Mouse (Mus musculus): ENCODE results near the gene Dcaf11. TPM values are rescaled to one million over a fixed set of nuclear protein-coding genes. Genes with fewer than 3 reads are reported as not detected.

Gene Dcaf11
- polyA plus RNA-seq, 1 experiment from 2014 or later: 130 TPM

DNA sequence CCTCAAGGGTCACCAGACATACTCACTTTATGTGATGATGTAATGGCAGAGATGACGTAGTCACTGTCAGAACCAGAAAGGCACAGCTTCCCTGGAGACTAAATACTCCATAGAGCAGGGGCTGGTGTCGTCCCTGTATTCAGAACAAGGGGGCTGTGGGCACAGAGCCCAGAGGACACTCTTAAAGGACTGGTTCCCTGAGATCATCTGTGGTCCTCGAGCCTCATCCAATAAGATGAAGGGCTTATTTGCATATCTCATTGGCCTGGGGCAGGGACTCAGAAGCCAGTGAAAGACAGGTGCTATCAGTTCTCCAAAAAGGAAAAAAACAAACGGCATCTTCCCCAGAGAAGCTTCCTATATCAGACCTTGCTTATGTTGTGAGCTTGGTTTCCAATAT lies 35.7 kb upstream of the Dcaf11 start:
- Histone ChIP-seq H3K9me3 (replicated peaks; ENCODE audit: control insufficient read depth, low read length) (no peaks in the 10 kb centered on the region), H3K27me3 (replicated peaks; ENCODE audit: control insufficient read depth, insufficient read depth, low read length) (no peaks in the 10 kb centered on the region), H3K27ac (ENCODE audit: low read depth, low read length) (no peak overlapping the region), H3K9ac (ENCODE audit: low read length) (no peak overlapping the region), H3K4me1 (ENCODE audit: control insufficient read depth, insufficient read depth, low read length) (peaks cover 6% of the 10 kb centered on the region; the same call in 1 of the 2 replicates), H3K36me3 (ENCODE audit: control insufficient read depth, insufficient read depth, low read length) (no peaks in the 10 kb centered on the region), H3K4me3 (ENCODE audit: low read depth, low read length) (no peak overlapping the region), H3K4me2 (ENCODE audit: low read length) (no peak overlapping the region)
- 49% methylated on average over 4 of the region's 4 CpGs for WGBS
- ATAC-seq: no peak
- DNase-seq (ENCODE audit: low spot score): no peak

DNA sequence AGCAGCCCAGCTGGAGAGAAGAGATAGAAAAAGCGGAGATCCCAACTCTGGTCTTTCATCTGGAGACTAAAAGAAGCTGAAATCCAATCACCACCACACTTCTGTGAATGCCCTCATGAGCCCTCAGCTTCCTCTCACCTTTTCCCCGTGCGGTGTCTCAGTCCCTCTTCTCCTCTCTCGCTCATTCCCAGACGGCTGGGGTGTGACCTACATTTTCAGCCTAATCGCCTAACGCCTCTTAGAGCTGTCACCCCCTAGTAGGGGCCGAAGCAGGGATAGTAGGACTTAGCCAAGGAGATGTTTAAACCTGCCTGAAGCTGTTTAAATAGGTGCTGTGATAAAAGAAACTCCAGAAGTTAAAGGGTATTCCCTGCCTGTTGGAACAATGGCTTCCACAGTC lies 35.0 kb upstream of the Dcaf11 start, which contains the start of gene Nrl:
Gene Nrl, minus strand, starts transcription at position 197 of the 400 bp plus-strand sequence.
- H3K4me1 ChIP-seq (ENCODE audit: control insufficient read depth, insufficient read depth, low read length): peaks cover 4% of the 10 kb centered on the region; the same call in 1 of the 2 replicates
- no peak for ATAC-seq
- no peaks in the 10 kb centered on the region for H3K36me3 ChIP-seq (ENCODE audit: control insufficient read depth, insufficient read depth, low read length)
- H3K4me2 ChIP-seq (ENCODE audit: low read length): no peak within 1 kb of the TSS
- no peak within 1 kb of the TSS for H3K9ac ChIP-seq (ENCODE audit: low read length)
- DNase-seq (ENCODE audit: low spot score): no peak
- no peaks in the 10 kb centered on the region for H3K9me3 ChIP-seq (replicated peaks; ENCODE audit: control insufficient read depth, low read length)
- 46% methylated on average over 8 of the region's 8 CpGs for WGBS
- no peak within 1 kb of the TSS for H3K27ac ChIP-seq (ENCODE audit: low read depth, low read length)
- no peaks in the 10 kb centered on the region for H3K27me3 ChIP-seq (replicated peaks; ENCODE audit: control insufficient read depth, insufficient read depth, low read length)
- H3K4me3 ChIP-seq (ENCODE audit: low read depth, low read length): no peak within 1 kb of the TSS

- ATAC-seq (no peak), DNase-seq (ENCODE audit: low spot score) (no peak)
- Histone ChIP-seq H3K27ac (ENCODE audit: low read depth, low read length) (no peak overlapping the region), H3K27me3 (replicated peaks; ENCODE audit: control insufficient read depth, insufficient read depth, low read length) (0 out of 2 replicates have a peak, but pooled peaks cover 2% of the 10 kb centered on the region), H3K9me3 (replicated peaks; ENCODE audit: control insufficient read depth, low read length) (no peaks in the 10 kb centered on the region), H3K4me2 (ENCODE audit: low read length) (no peak overlapping the region), H3K36me3 (ENCODE audit: control insufficient read depth, insufficient read depth, low read length) (no peaks in the 10 kb centered on the region), H3K4me3 (ENCODE audit: low read depth, low read length) (no peak overlapping the region), H3K4me1 (ENCODE audit: control insufficient read depth, insufficient read depth, low read length) (no peaks in the 10 kb centered on the region), H3K9ac (ENCODE audit: low read length) (no peak overlapping the region)
- 85% methylated on average over 2 of the region's 2 CpGs for WGBS
Measured at GRCm38 (mm10) chr14:55526674-55527073, 33.1 kb upstream of the Dcaf11 start.

DNA sequence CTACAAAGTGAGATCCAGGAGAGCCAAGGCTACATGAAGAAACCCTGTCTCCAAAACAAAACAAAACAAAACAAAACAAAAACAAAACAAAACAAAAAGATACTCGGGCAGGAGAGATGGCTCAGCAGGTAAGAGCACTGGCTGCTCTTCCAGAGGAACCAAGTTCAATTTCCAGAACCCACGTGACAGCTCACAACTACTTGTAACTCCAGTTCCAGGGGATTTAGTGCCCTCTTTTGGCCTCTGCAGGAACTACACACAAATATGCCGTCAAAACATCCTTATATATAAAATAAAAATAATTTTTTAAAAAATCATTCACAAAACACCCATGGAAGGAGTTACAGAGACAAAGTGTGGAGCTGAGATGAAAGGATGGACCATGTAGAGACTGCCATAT lies 31.9 kb upstream of the Dcaf11 start:
- Histone ChIP-seq H3K4me1 (ENCODE audit: control insufficient read depth, insufficient read depth, low read length) (no peaks in the 10 kb centered on the region), H3K9me3 (replicated peaks; ENCODE audit: control insufficient read depth, low read length) (no peaks in the 10 kb centered on the region), H3K36me3 (ENCODE audit: control insufficient read depth, insufficient read depth, low read length) (no peaks in the 10 kb centered on the region), H3K27ac (ENCODE audit: low read depth, low read length) (no peak overlapping the region), H3K4me2 (ENCODE audit: low read length) (no peak overlapping the region), H3K9ac (ENCODE audit: low read length) (no peak overlapping the region), H3K4me3 (ENCODE audit: low read depth, low read length) (no peak overlapping the region), H3K27me3 (replicated peaks; ENCODE audit: control insufficient read depth, insufficient read depth, low read length) (0 out of 2 replicates have a peak, but pooled peaks cover 2% of the 10 kb centered on the region)
- ATAC-seq (no peak), DNase-seq (ENCODE audit: low spot score) (peak; percentile 64)
- WGBS: 23% methylated on average over 3 of the region's 3 CpGs

- no peak overlapping the region for H3K4me3 ChIP-seq (ENCODE audit: low read depth, low read length)
- H3K4me1 ChIP-seq (ENCODE audit: control insufficient read depth, insufficient read depth, low read length): peaks cover 15% of the 10 kb centered on the region
- no peak overlapping the region for H3K27ac ChIP-seq (ENCODE audit: low read depth, low read length)
- DNase-seq (ENCODE audit: low spot score) (peak; percentile 30), ATAC-seq (no peak)
- 56% methylated on average over 6 of the region's 6 CpGs for whole genome bisulfite sequencing
- no peaks in the 10 kb centered on the region for H3K27me3 ChIP-seq (replicated peaks; ENCODE audit: control insufficient read depth, insufficient read depth, low read length)
- H3K36me3 ChIP-seq (ENCODE audit: control insufficient read depth, insufficient read depth, low read length): no peaks in the 10 kb centered on the region
- no peaks in the 10 kb centered on the region for H3K9me3 ChIP-seq (replicated peaks; ENCODE audit: control insufficient read depth, low read length)
- H3K4me2 ChIP-seq (ENCODE audit: low read length): no peak overlapping the region
- H3K9ac ChIP-seq (ENCODE audit: low read length): no peak overlapping the region
Measured at GRCm38 (mm10) chr14:55536116-55536745, 23.6 kb upstream of the Dcaf11 start.

- Histone ChIP-seq H3K9me3 (replicated peaks; ENCODE audit: control insufficient read depth, low read length) (no peaks in the 10 kb centered on the region), H3K4me3 (ENCODE audit: low read depth, low read length) (peak within 1 kb of the TSS; percentile 49), H3K36me3 (ENCODE audit: control insufficient read depth, insufficient read depth, low read length) (peaks cover 7% of the 10 kb centered on the region; the same call in 1 of the 2 replicates), H3K27ac (ENCODE audit: low read depth, low read length) (peak within 1 kb of the TSS; percentile 86), H3K27me3 (replicated peaks; ENCODE audit: control insufficient read depth, insufficient read depth, low read length) (no peaks in the 10 kb centered on the region), H3K4me2 (ENCODE audit: low read length) (peak within 1 kb of the TSS; percentile 91), H3K9ac (ENCODE audit: low read length) (peak within 1 kb of the TSS; percentile 80), H3K4me1 (ENCODE audit: control insufficient read depth, insufficient read depth, low read length) (peaks cover 23% of the 10 kb centered on the region)
- WGBS: 1% methylated on average over 32 of the region's 32 CpGs
- ATAC-seq (peak; percentile 79), DNase-seq (ENCODE audit: low spot score) (peak; percentile 76)
Measured at GRCm38 (mm10) chr14:55540067-55540786, 19.6 kb upstream of the Dcaf11 start, which contains the start of gene Pck2. TSS of gene Pck2 (plus strand) at chr14:55540266.

- DNase-seq (ENCODE audit: low spot score) (peak; percentile 85), ATAC-seq (peak; percentile 64)
- peaks cover 8% of the 10 kb centered on the region; the same call in 1 of the 2 replicates for H3K36me3 ChIP-seq (ENCODE audit: control insufficient read depth, insufficient read depth, low read length)
- peak overlapping the region; percentile 80 for H3K9ac ChIP-seq (ENCODE audit: low read length)
- no peaks in the 10 kb centered on the region for H3K9me3 ChIP-seq (replicated peaks; ENCODE audit: control insufficient read depth, low read length)
- peak overlapping the region; percentile 49 for H3K4me3 ChIP-seq (ENCODE audit: low read depth, low read length)
- WGBS: 3% methylated on average over 10 of the region's 10 CpGs
- peaks cover 23% of the 10 kb centered on the region for H3K4me1 ChIP-seq (ENCODE audit: control insufficient read depth, insufficient read depth, low read length)
- H3K27me3 ChIP-seq (replicated peaks; ENCODE audit: control insufficient read depth, insufficient read depth, low read length): no peaks in the 10 kb centered on the region
- H3K4me2 ChIP-seq (ENCODE audit: low read length): peak overlapping the region; percentile 91
- peak overlapping the region; percentile 86 for H3K27ac ChIP-seq (ENCODE audit: low read depth, low read length)
Measured at GRCm38 (mm10) chr14:55540787-55541321, 19.0 kb upstream of the Dcaf11 start.

DNA sequence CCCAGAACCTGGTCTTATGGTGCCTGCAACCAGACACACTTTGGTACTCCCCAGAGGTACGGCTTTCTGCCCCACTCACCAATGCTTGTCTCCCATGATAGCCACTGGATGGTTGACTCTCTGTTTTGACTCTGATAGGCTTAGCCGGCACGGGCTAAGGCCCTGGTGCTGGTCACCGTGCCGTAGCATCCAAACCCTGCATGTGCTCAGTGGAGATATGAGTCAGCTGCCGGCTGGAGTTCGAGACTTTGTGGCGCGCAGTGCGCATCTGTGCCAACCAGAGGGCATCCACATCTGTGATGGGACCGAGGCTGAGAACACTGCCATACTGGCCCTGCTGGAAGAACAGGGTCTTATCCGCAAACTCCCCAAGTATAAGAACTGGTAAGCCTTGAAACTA lies 17.5 kb upstream of the Dcaf11 start:
- WGBS: 97% methylated on average over 12 of the region's 12 CpGs
- Histone ChIP-seq H3K4me2 (ENCODE audit: low read length) (no peak overlapping the region), H3K4me1 (ENCODE audit: control insufficient read depth, insufficient read depth, low read length) (peaks cover 23% of the 10 kb centered on the region), H3K4me3 (ENCODE audit: low read depth, low read length) (no peak overlapping the region), H3K27me3 (replicated peaks; ENCODE audit: control insufficient read depth, insufficient read depth, low read length) (no peaks in the 10 kb centered on the region), H3K9me3 (replicated peaks; ENCODE audit: control insufficient read depth, low read length) (no peaks in the 10 kb centered on the region), H3K27ac (ENCODE audit: low read depth, low read length) (no peak overlapping the region), H3K9ac (ENCODE audit: low read length) (no peak overlapping the region), H3K36me3 (ENCODE audit: control insufficient read depth, insufficient read depth, low read length) (peaks cover 8% of the 10 kb centered on the region; the same call in 1 of the 2 replicates)
- DNase-seq (ENCODE audit: low spot score): no peak
- ATAC-seq: no peak
